Mouse (Mus musculus) testis, adult 10 weeks (tissue): ENCODE data around the gene Fgfr1op. TPM values are rescaled to one million over a fixed set of nuclear protein-coding genes. Genes with fewer than 3 reads are reported as not detected.

Source experiments
- polyA plus RNA-seq: library from polyadenylated mRNA; stranded (reverse); fragments of 350-450 nt; fragmentation: Illumina TruSeq; extraction: RNeasy Lipid Tissue Mini Kit (QIAGEN cat#74804); gene quantifications from one replicate; pipeline ENCODE4 v1.2.3, GENCODE M21; 2014; ENCODE audit warnings: low read depth, low replicate concordance

Gene Fgfr1op
- 129 TPM for polyA plus RNA-seq

GRCm38 (mm10) chr17:8164701-8165607 lies at the start of gene Fgfr1op:
Gene Fgfr1op (plus strand): TSS chr17:8165501.

GRCm38 (mm10) chr17:8147439-8148316 lies 17.6 kb upstream of the Fgfr1op start, which contains the start of the genes Gm49673 and Rnaset2a:
Gene Gm49673 (minus strand): TSS chr17:8147788.
Gene Rnaset2a (minus strand): TSS chr17:8148097.

GRCm38 (mm10) chr17:8235743-8236142 lies 70.4 kb downstream of the Fgfr1op start, which contains the start of gene Ccr6:
Gene Ccr6 (plus strand): TSS chr17:8236043.

Other genes starting within 250 kb of the Fgfr1op start
- gene Tagap, start 239.5 kb upstream of the Fgfr1op start, polyA plus RNA-seq, result 0.45 TPM
- 507 TPM for gene Rsph3a, start 219.9 kb upstream of the Fgfr1op start, polyA plus RNA-seq
- gene Gm49673, start 17.7 kb upstream of the Fgfr1op start, polyA plus RNA-seq, result not detected
- gene Rnaset2a, start 17.4 kb upstream of the Fgfr1op start, polyA plus RNA-seq, result 4.9 TPM
- gene Ccr6, start 70.5 kb downstream of the Fgfr1op start, polyA plus RNA-seq, result 2.1 TPM
- 59.6 TPM for gene Mpc1, start 117.4 kb downstream of the Fgfr1op start, polyA plus RNA-seq
- gene Sft2d1, start 145.6 kb downstream of the Fgfr1op start, polyA plus RNA-seq, result 31.1 TPM
- not detected for gene Prr18, start 172.0 kb downstream of the Fgfr1op start, polyA plus RNA-seq
- not detected for gene T2, start 190.5 kb downstream of the Fgfr1op start, polyA plus RNA-seq